Comparison of ENCODE assay signal across 10 mouse cellular contexts in genomic region chr2:26201926-26202848, GRCm38 (mm10). TPM values are rescaled to one million over a fixed set of nuclear protein-coding genes. Genes with fewer than 3 reads are reported as not detected.
DNase-seq lines count a peak whose midpoint lies in the region; ATAC-seq and TF ChIP-seq lines count a peak whose summit lies in the region.
"Had no signal": no experiment of that assay in that cellular context is flagged by ENCODE, and none has a peak within 500 bp of the region (broad histone marks: within the 10 kb centered on the region; RNA-seq: fewer than 3 reads in every experiment).

No protein-coding gene starts in this region.

- H3K27me3 ChIP-seq in lung, embryonic 14.5 days (ENCODE audit: insufficient read depth, low read length): peaks cover 100% of the 10 kb centered on the region
- peaks cover 100% of the 10 kb centered on the region for H3K27me3 ChIP-seq in limb, embryonic 10.5 days (ENCODE audit: low read depth, poor library complexity, severe bottlenecking)
- peaks cover 54% of the 10 kb centered on the region for H3K27me3 ChIP-seq in stomach, postnatal 0 days (ENCODE audit: control insufficient read depth, insufficient read depth, low read length)

- no peak for TF ChIP-seq CTCF in lung, embryonic 14.5 days (IDR thresholded peaks at IDR 0.05; ENCODE audit: low read depth)
- TF ChIP-seq CTCF in stomach, postnatal 0 days (IDR thresholded peaks at IDR 0.05; ENCODE audit: low read depth): no peak

- H3K4me2 ChIP-seq in lung, embryonic 14.5 days: peak overlapping the region; percentile 55
- no peak overlapping the region for H3K4me2 ChIP-seq in stomach, postnatal 0 days (replicated peaks; ENCODE audit: low read depth)

- intact Hi-C loops in heart, postnatal 10 days (cut with DNase I): no loop called here

- no peaks in the 10 kb centered on the region for H3K9me3 ChIP-seq in lung, embryonic 14.5 days (ENCODE audit: low read depth, low read length)
- no peaks in the 10 kb centered on the region for H3K9me3 ChIP-seq in limb, embryonic 10.5 days (replicated peaks)
- no peaks in the 10 kb centered on the region for H3K9me3 ChIP-seq in stomach, postnatal 0 days (ENCODE audit: control insufficient read depth, low read length)

- H3K9ac ChIP-seq in lung, embryonic 14.5 days: no peak overlapping the region
- no peak overlapping the region for H3K9ac ChIP-seq in stomach, postnatal 0 days (ENCODE audit: low read length)

- under 1% methylated on average over 77 of the region's 77 CpGs for WGBS in lung, embryonic 14.5 days
- WGBS in limb, embryonic 10.5 days: 3% methylated on average over 77 of the region's 77 CpGs
- under 1% methylated on average over 75 of the region's 77 CpGs for WGBS in stomach, postnatal 0 days

- ATAC-seq in lung, embryonic 14.5 days (ENCODE audit: insufficient read depth): no peak
- no peak for ATAC-seq in stomach, postnatal 0 days (ENCODE audit: low FRiP score, low TSS enrichment)
- ATAC-seq in megakaryocyte progenitor cell, adult 5-6 weeks (replicated peaks; ENCODE audit: poor library complexity): no peak

- H3K27ac ChIP-seq in lung, embryonic 14.5 days (ENCODE audit: low read depth): no peak overlapping the region
- no peak overlapping the region for H3K27ac ChIP-seq in limb, embryonic 10.5 days
- H3K27ac ChIP-seq in stomach, postnatal 0 days (replicated peaks): no peak overlapping the region

- no peaks in the 10 kb centered on the region for H3K36me3 ChIP-seq in lung, embryonic 14.5 days (ENCODE audit: insufficient read depth)
- no peaks in the 10 kb centered on the region for H3K36me3 ChIP-seq in limb, embryonic 10.5 days
- no peaks in the 10 kb centered on the region for H3K36me3 ChIP-seq in stomach, postnatal 0 days (ENCODE audit: control insufficient read depth, insufficient read depth, low read length)

- H3K4me1 ChIP-seq in lung, embryonic 14.5 days (ENCODE audit: insufficient read depth): peaks cover 11% of the 10 kb centered on the region; the same call in 1 of the 2 replicates
- H3K4me1 ChIP-seq in limb, embryonic 10.5 days: peaks cover 48% of the 10 kb centered on the region
- no peaks in the 10 kb centered on the region for H3K4me1 ChIP-seq in stomach, postnatal 0 days (replicated peaks; ENCODE audit: control insufficient read depth, insufficient read depth)

- DNase-seq in adrenal gland, adult (ENCODE audit: inconsistent age in 2 of 2, low spot score in 1 of 2): peak; percentile 19 to 63
- no peak for DNase-seq in adrenal gland, postnatal 4 days (ENCODE audit: low spot score in 2 of 2)
- peak; percentile 59 for DNase-seq in lung, embryonic 14.5 days
- no peak for DNase-seq in lung, postnatal 14 days
- peak; percentile 62 for DNase-seq in limb, embryonic 10.5 days (ENCODE audit: low spot score)
- DNase-seq in stomach, postnatal 0 days (ENCODE audit: low spot score): no peak
- DNase-seq in heart, postnatal 10 days: no peak
- DNase-seq: kidney, adult 8-10 months; lung, postnatal 10 days had no signal

- no peak for TF ChIP-seq EP300 in stomach, postnatal 0 days (optimal IDR thresholded peaks at IDR 0.05)

- H3K4me3 ChIP-seq in lung, embryonic 14.5 days (ENCODE audit: low read depth, low read length): peak overlapping the region; percentile 28
- peak overlapping the region; percentile 28 for H3K4me3 ChIP-seq in limb, embryonic 10.5 days
- peak overlapping the region; percentile 2; the same call in 1 of the 2 replicates for H3K4me3 ChIP-seq in stomach, postnatal 0 days (ENCODE audit: low read depth, low read length)

RNA-seq across cellular contexts. Expression of gene Lhx3, which starts 5.9 kb away (rescaled TPM):
- 1 to 10 TPM in 1 of 2 experiments, under 1 TPM in 1; 0.71 to 1.0 TPM for total RNA-seq in adrenal gland, postnatal 4 days (2021)
- polyA plus RNA-seq in lung, embryonic 14.5 days (2014; fragmentation: Nextera tagmentation; extraction: Ambion mirVana): 0.27 TPM in 1 of 2 replicates, not detected in the other
- polyA plus RNA-seq in limb, embryonic 10.5 days (2016; fragmentation: Nextera tagmentation; extraction: Ambion mirVana): 0.18 TPM in 1 of 2 replicates, not detected in the other
- not detected in 2 replicates for polyA plus RNA-seq in stomach, postnatal 0 days (2015; fragmentation: Nextera tagmentation; extraction: Ambion mirVana)
- not detected in 2 replicates for total RNA-seq in megakaryocyte progenitor cell, adult 5-6 weeks (2015)
- total RNA-seq in megakaryocyte progenitor cell, adult 5-6 weeks (2017): not detected in 2 replicates
- not detected for total RNA-seq in heart, postnatal 10 days (2021)

RNA-seq across cellular contexts. Expression of gene Qsox2, which starts 35.1 kb away (rescaled TPM):
- total RNA-seq in adrenal gland, postnatal 4 days (2021): 10 to 100 TPM; 23.8 to 24.0 TPM
- 25.8 and 26.1 TPM in 2 replicates for polyA plus RNA-seq in lung, embryonic 14.5 days (2014; fragmentation: Nextera tagmentation; extraction: Ambion mirVana)
- 14.7 and 16.1 TPM in 2 replicates for polyA plus RNA-seq in limb, embryonic 10.5 days (2016; fragmentation: Nextera tagmentation; extraction: Ambion mirVana)
- polyA plus RNA-seq in stomach, postnatal 0 days (2015; fragmentation: Nextera tagmentation; extraction: Ambion mirVana): 10.7 and 11.2 TPM in 2 replicates
- total RNA-seq in megakaryocyte progenitor cell, adult 5-6 weeks (2015): 6.9 and 10.3 TPM in 2 replicates
- total RNA-seq in megakaryocyte progenitor cell, adult 5-6 weeks (2017): 5.3 and 5.9 TPM in 2 replicates
- total RNA-seq in heart, postnatal 10 days (2021): 10 to 100 TPM; 11.8 to 12.8 TPM

Comparison
In these comparisons a context has a peak if more than half of its experiments do, and no peak if none do; other contexts are left out.
1. DNase-seq: peak in adrenal gland, adult (2 of 2), lung, embryonic 14.5 days (single experiment) and limb, embryonic 10.5 days (single experiment); none in adrenal gland, postnatal 4 days (0 of 2), lung, postnatal 14 days (single experiment), stomach, postnatal 0 days (single experiment) and heart, postnatal 10 days (0 of 2).
2. Peak in every context shown above with its lines, with median percentiles within 50 percentile points of each other: H3K4me3 ChIP-seq.